Mouse (Mus musculus) adipocyte (in vitro differentiated cells): ENCODE measurements around the gene Wdpcp.

Source experiments
- DNase-seq: peaks from one replicate; pipeline ENCODE4 v3.0.0-alpha.2; 2016; ENCODE audit warnings: low spot score

Wdpcp gene

GRCm38 (mm10) chr11:21749487-21749886 lies 177.5 kb downstream of the Wdpcp start:
- DNase-seq = no peak

DNA sequence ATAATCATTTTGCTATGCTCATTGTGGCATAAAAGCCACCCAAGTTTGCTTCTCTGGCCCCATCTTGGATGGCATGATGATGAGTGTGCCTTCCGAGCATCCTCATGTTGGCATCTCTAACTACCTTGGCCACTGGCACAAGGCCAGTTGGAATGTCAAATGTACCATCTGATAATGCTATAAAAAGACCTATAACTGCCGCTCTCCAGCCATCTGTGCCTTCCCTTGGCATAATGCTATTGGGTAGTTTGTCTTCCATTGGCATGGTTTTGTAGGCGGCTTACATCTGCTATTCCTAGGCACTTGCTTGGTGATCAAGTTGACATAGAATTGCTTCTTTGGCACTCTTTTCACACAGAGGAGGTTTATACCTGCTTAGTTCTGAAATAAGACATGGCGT lies 191.2 kb downstream of the Wdpcp start:
- no peak for DNase-seq

DNA sequence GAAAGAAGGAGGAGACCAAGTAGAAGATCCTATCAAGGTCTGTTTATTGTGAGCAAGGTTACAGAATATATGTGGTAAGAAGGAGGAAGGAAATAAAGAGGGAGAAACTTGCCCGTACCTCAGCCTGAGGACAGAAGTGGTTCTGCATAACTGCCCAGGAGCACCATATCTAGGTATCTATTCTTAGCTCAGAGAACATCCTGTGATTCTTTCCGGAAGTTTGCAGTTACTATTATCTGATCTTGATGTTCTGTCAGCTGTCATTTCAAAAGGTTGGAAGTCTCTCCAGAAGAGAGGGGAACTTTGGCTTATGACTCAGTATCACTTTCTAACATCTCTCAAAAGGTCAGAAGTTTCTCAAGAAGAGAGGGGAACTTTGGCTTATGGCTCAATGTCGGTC lies 216.8 kb downstream of the Wdpcp start:
- DNase-seq = no peak

GRCm38 (mm10) chr11:21824941-21825340 lies 252.9 kb downstream of the Wdpcp start:
- peak; percentile 59 for DNase-seq

GRCm38 (mm10) chr11:21826521-21826920 lies 254.5 kb downstream of the Wdpcp start:
- no peak for DNase-seq

GRCm38 (mm10) chr11:21847040-21847439 lies 275.0 kb downstream of the Wdpcp start:
- no peak for DNase-seq

- DNase-seq = peak; percentile 10
These were observed 292.0 kb downstream of the Wdpcp start for GRCm38 (mm10) chr11:21864000-21864399.

DNA sequence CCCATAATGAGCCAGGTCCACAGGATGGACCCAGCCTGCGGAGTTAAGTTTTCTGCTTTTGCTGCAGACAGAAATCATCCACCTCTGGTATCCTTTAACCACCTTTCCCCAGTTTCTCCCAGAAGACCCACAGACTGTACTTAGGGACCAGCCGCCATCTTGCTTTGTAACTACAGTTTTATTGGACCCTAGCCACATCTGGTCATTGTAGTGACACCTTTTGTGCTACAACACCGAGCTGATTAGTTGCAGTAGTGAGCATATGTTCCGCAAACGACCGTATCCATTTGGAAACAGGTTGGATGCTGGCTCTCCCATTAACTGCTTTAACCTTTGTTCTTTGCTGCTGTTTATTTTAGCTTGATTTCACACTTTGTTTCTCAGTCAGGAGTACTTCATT lies 292.5 kb downstream of the Wdpcp start:
- no peak for DNase-seq

GRCm38 (mm10) chr11:21868675-21869074 lies 296.6 kb downstream of the Wdpcp start:
- no peak for DNase-seq

- DNase-seq = peak; percentile 47
These were observed 298.8 kb downstream of the Wdpcp start for GRCm38 (mm10) chr11:21870863-21871262.

DNA sequence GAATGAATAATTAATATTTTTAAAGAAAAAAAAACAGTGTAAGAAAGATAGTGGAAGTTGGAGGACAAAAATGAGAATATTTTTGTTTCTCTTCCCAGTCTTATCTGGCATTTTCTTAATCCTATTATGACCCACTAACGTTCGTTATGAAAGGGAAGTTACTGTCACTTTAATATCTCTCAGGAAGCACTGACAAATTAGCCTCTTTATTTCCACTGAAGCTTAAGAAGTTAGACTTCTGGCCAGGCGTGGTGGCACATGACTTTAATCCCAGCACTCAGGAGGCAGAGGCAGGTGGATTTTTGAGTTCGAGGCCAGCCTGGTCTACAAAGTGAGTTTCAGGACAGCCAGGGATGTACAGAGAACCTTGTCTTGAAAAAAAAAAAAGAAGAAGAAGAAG lies 299.7 kb downstream of the Wdpcp start:
- DNase-seq = no peak

DNA sequence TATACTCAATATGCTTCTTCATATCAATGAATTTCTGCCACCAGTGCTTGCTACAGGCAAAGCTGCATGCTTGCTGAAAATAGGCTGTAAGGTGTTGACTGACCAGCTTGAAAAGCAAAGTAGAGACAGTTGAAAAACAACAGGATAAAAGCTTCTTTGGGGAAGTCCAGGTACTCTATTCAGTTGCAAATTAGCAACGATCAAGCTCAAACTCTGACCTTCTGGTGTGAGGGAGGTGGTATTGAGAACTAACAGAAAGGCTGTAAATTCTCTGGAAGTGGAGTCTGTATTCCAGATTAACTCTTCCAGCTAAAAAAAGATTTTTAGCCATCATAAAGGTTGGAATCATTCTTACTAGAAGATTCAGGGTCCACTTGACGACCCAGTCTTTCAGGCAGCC lies 303.0 kb downstream of the Wdpcp start:
- no peak for DNase-seq

DNA sequence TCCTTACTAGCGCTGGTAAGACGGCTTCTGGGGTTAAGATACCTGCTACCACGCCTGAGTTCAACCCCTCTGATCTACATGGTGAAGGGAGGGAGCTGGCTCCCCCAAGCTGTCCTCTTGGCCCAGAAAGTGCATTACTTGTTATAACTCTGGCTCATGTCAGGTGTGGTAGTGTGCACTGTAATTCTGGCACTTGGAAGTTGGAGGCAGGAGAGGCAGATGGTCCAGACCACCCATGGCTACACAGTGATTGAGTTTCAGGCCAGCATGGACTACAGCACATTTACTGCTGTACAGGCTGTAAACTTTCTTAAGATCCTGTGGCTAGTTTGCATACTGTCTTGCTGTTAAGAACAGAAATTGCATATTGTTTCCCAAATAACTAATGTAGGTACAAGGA lies 322.7 kb downstream of the Wdpcp start:
- DNase-seq = no peak

DNA sequence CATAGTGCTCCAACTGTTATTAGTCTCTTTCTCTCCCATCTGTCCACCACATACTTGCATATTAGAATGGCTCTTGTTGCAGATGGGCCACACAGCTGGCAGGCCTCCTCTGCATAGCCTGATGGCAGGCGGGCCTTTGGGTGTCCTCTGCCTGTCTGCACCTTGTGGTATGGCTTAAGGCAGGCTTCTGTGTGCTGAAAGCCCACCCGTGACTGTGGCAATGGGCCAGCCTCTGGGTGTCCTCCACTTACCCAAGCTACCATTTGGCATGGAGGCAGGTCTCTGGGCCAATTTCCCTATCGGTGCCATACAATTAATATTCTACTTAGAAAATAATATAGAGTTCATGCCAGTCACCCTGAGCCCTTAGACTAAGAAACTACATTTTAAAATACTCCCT lies 350.5 kb downstream of the Wdpcp start:
- no peak for DNase-seq
